Mouse (Mus musculus) stomach, postnatal 0 days (tissue): ENCODE measurements at regions not wholly inside any gene's neighbourhood (a gene's known extent, or its start where the extent isn't known, plus 50 kb on each side); places are given as distances from the start of the nearest gene placed in this dataset.

ENCODE experiments used
- ATAC-seq: fragments of 200-750 bp; cut with Nextera tagmentation; 2 replicates; pipeline ENCODE4 v1.8.0; 2017; ENCODE audit not compliant: low FRiP score, low TSS enrichment
- DNase-seq: peaks from one replicate; pipeline ENCODE4 v3.0.0-alpha.2; 2016; ENCODE audit warnings: low spot score
- H3K27ac ChIP-seq: fragments of 300-500 bp; sonication (generic); replicated peaks from 2 replicates; pipeline ENCODE4 v1.5.1; 2014; ENCODE audit warnings: mild to moderate bottlenecking, control low read depth
- H3K27me3 ChIP-seq: fragments of 300-500 bp; sonication (generic); 2 replicates; pipeline ENCODE4 v1.6.1; 2014; ENCODE audit warnings: low read length; ENCODE audit not compliant: control insufficient read depth, insufficient read depth
- H3K36me3 ChIP-seq: fragments of 300-500 bp; sonication (generic); 2 replicates; pipeline ENCODE4 v1.6.1; 2014; ENCODE audit warnings: low read length, mixed read lengths; ENCODE audit not compliant: control insufficient read depth, insufficient read depth
- H3K4me1 ChIP-seq: fragments of 300-500 bp; sonication (generic); replicated peaks from 2 replicates; pipeline ENCODE4 v1.6.1; 2014; ENCODE audit warnings: antibody characterized with exemption; ENCODE audit not compliant: control insufficient read depth, insufficient read depth
- H3K4me2 ChIP-seq: fragments of 300-500 bp; sonication (generic); replicated peaks from 2 replicates; pipeline ENCODE4 v1.6.1; 2014; ENCODE audit warnings: low read depth, mild to moderate bottlenecking, control low read depth, moderate library complexity
- H3K4me3 ChIP-seq: fragments of 300-500 bp; sonication (generic); 2 replicates; pipeline ENCODE4 v1.5.1; 2014; ENCODE audit warnings: low read depth, low read length, control low read depth
- H3K9ac ChIP-seq: fragments of 300-500 bp; sonication (generic); 2 replicates; pipeline ENCODE4 v1.6.1; 2014; ENCODE audit warnings: mild to moderate bottlenecking, low read length, control low read depth, mixed read lengths
- H3K9me3 ChIP-seq: fragments of 300-500 bp; sonication (generic); 2 replicates; pipeline ENCODE4 v1.6.1; 2016; ENCODE audit warnings: low read length; ENCODE audit not compliant: control insufficient read depth
- CTCF ChIP-seq: IDR thresholded peaks from 2 replicates; pipeline ENCODE4 v1.5.1; 2016; ENCODE audit warnings: antibody characterized with exemption, low read depth, mild to moderate bottlenecking, moderate library complexity
- EP300 ChIP-seq: optimal IDR thresholded peaks from 2 replicates; pipeline ENCODE3; 2016; ENCODE audit warnings: antibody characterized with exemption
- WGBS: fragments of 180-500 bp; shearing (Covaris S2); extraction: QIAGEN DNeasy Blood & Tissue Kit; methylation state at CpG from one replicate; pipeline ENCODE4 v1.1.7; 2014; 5-methylcytosine and 5-hydroxymethylcytosine counted together

DNA sequence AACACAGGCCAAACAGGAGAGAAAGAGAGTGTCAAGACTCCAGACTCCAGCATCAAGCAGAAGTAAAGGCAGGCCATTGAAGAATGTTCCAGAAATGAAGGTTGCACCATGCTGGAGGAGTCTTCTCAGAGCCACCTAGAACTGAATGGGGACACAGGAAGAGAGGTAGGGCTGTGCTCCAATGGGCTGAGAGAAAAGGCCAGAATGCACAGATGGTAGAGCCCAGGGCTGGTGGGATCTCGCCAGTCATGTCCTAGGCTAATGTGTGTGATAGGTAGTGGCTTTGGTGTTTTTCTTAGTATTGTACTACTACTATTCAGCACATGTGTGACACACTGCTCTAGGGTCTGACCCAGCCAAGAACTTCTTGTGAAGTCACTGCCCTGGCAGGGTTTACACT is 117.9 kb downstream of the Vegfa start:
- TF ChIP-seq EP300 (no peak), CTCF (no peak)
- 89% methylated on average over 1 of the region's 1 CpGs for WGBS
- ATAC-seq: no peak

DNA sequence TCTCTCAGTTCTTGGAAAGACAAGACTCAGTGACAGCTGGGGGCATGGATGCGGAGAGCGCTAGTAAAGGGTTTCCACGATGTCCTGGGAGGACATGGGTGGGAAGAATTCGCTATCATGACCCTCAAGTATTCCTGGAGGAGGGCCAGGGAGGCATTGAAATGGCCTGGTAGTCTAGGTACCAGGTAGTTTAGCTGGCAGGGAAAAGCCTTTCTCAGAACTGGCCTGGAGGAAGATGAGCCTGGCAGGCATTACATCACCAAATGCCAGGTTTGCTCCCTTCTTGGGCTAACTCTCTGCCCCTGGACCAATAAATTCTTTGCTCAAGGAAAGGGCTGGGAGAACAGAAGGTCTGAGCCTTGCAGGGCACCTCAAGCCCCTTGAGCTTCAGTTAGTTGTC is 118.5 kb downstream of the Vegfa start:
- no peak for TF ChIP-seq CTCF
- TF ChIP-seq EP300: no peak
- no peak for DNase-seq
- Histone ChIP-seq H3K27me3 (no peaks in the 10 kb centered on the region), H3K27ac (no peak overlapping the region), H3K4me1 (no peaks in the 10 kb centered on the region), H3K9ac (no peak overlapping the region), H3K9me3 (no peaks in the 10 kb centered on the region), H3K36me3 (no peaks in the 10 kb centered on the region), H3K4me3 (no peak overlapping the region), H3K4me2 (no peak overlapping the region)
- ATAC-seq: no peak
- 94% methylated on average over 4 of the region's 4 CpGs for WGBS

More for the DNA sequence above, 117.9 kb downstream of the Vegfa start:
- H3K27me3 ChIP-seq: no peaks in the 10 kb centered on the region
- DNase-seq: no peak
- H3K36me3 ChIP-seq: no peaks in the 10 kb centered on the region
- H3K4me1 ChIP-seq: no peaks in the 10 kb centered on the region
- H3K27ac ChIP-seq: no peak overlapping the region
- H3K4me2 ChIP-seq: no peak overlapping the region
- no peak overlapping the region for H3K4me3 ChIP-seq
- no peak overlapping the region for H3K9ac ChIP-seq
- H3K9me3 ChIP-seq: no peaks in the 10 kb centered on the region

DNA sequence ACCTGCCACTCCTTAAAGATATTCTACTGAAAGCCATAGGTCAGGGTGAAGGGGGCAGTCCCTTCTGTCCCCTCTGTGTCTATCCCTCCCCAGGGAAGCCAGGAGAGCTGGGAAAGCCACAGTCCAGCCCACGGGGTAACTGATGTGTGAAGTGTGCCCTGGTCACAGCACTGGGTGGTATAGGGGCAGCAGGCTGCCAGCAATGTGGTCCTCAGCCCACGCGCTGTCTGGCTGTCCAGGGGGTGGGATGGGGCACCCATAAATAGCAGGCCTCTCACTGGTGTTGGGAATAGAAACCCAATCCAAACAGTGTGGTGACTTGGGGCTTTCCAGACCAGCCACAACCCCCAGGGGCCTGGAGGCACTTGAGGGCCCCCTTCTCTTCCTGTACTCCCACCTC is 120.0 kb downstream of the Vegfa start:
- no peak for ATAC-seq
- H3K9me3 ChIP-seq: no peaks in the 10 kb centered on the region

DNA sequence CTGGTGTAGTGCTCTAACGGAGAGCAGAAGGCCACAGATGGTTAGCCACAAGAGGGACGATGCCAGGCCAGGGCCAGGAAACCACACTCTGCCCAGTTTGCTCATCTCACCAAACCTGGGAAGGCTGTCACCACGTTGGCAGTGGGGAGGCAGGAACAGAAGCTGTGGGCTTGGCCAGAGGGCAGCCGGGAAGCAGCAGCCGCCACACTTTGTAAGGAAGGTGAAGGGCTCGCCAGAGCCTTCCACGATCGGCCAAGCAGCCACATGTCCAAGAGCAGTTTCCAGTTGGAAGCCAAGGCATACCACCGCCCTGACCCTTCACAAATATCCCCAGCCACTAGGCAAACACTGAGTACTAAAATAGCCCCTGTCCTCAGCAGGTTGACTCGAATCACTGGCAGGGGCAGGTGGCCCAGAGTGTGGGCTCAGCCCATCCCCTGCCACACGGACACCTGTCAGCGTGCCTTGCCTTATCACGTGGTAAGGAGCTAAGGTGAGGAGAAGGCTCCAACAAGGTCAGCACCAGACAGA is 120.9 kb downstream of the Vegfa start:
- ATAC-seq (peak; percentile 14; the same call in 1 of the 2 replicates), DNase-seq (no peak)
- TF ChIP-seq EP300 (no peak), CTCF (no peak)
- no peaks in the 10 kb centered on the region for H3K27me3 ChIP-seq
- no peak overlapping the region for H3K4me2 ChIP-seq
- H3K9ac ChIP-seq: no peak overlapping the region
- WGBS: 81% methylated on average over 13 of the region's 13 CpGs
- no peak overlapping the region for H3K27ac ChIP-seq
- no peak overlapping the region for H3K4me3 ChIP-seq
- no peaks in the 10 kb centered on the region for H3K4me1 ChIP-seq
- H3K36me3 ChIP-seq: no peaks in the 10 kb centered on the region
- H3K9me3 ChIP-seq: no peaks in the 10 kb centered on the region

More for the DNA sequence above, 120.0 kb downstream of the Vegfa start:
- Histone ChIP-seq H3K4me2 (no peak overlapping the region), H3K4me1 (no peaks in the 10 kb centered on the region), H3K9ac (no peak overlapping the region), H3K27me3 (no peaks in the 10 kb centered on the region), H3K36me3 (no peaks in the 10 kb centered on the region), H3K27ac (no peak overlapping the region), H3K4me3 (no peak overlapping the region)
- no peak for TF ChIP-seq CTCF
- no peak for TF ChIP-seq EP300
- 97% methylated on average over 3 of the region's 3 CpGs for WGBS
- no peak for DNase-seq

DNA sequence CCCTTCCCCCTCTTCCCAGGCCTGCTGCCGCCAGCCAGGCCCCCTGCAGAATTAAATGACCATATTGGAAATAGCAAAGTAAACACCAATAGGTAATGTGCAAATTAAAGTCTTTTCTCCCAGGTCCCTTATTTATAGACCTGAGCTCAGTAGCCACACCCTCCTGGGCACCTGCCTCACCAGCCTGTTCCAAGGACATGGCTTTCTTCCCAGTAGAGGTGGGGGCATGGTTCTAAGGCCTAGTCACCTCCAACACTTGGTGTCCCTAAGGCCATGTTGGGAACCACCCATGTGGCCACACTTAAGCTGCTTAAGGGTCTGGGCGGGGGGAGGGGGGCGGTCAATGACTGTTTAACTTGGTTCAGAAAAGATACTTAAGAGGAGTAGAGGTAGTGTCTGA is 121.9 kb downstream of the Vegfa start:
- H3K4me2 ChIP-seq: no peak overlapping the region
- WGBS: 74% methylated on average over 3 of the region's 3 CpGs
- TF ChIP-seq CTCF (no peak), EP300 (no peak)
- H3K4me1 ChIP-seq: no peaks in the 10 kb centered on the region
- no peak overlapping the region for H3K9ac ChIP-seq
- DNase-seq (no peak), ATAC-seq (no peak)
- H3K36me3 ChIP-seq: no peaks in the 10 kb centered on the region
- H3K4me3 ChIP-seq: no peak overlapping the region
- H3K27ac ChIP-seq: no peak overlapping the region
- no peaks in the 10 kb centered on the region for H3K9me3 ChIP-seq
- H3K27me3 ChIP-seq: no peaks in the 10 kb centered on the region

DNA sequence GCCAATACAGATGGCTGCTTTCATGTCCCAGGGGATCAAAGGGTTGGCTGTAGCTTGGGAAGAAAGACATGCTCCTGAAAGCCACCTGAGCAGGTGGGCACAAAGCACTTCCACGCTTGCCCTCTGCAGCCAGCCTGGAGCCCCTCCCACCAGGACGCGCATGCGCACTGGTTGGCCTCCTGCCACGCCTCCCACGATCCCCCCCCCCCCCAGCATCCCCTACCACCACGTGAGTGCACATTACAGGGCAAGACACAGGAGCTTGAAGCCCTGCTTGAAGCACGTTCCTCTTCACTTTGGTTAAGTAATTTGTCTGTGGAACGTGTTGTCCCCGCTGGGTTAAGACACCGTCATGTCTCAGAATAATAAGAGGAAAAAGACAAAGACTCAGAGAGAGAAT is 124.6 kb downstream of the Vegfa start:
- Histone ChIP-seq H3K36me3 (no peaks in the 10 kb centered on the region), H3K4me3 (no peak overlapping the region), H3K27me3 (no peaks in the 10 kb centered on the region), H3K4me2 (no peak overlapping the region), H3K9me3 (no peaks in the 10 kb centered on the region), H3K4me1 (no peaks in the 10 kb centered on the region), H3K9ac (no peak overlapping the region), H3K27ac (no peak overlapping the region)
- 68% methylated on average over 11 of the region's 11 CpGs for WGBS
- ATAC-seq (no peak), DNase-seq (no peak)
- TF ChIP-seq EP300 (no peak), CTCF (no peak)
